Mouse (Mus musculus) ovary, postnatal 36 days (tissue): ENCODE data around the gene Fbp2.
"Not testable (repeated sequence)": the region's sequence is repeated elsewhere in the genome, so short reads cannot be mapped to it uniquely, and the experiment has no call there.

Source experiments
- DNase-seq: peaks from one replicate; pipeline ENCODE4 v3.0.0; 2022; ENCODE audit warnings: low spot score, mixed read lengths

Fbp2 gene

DNA sequence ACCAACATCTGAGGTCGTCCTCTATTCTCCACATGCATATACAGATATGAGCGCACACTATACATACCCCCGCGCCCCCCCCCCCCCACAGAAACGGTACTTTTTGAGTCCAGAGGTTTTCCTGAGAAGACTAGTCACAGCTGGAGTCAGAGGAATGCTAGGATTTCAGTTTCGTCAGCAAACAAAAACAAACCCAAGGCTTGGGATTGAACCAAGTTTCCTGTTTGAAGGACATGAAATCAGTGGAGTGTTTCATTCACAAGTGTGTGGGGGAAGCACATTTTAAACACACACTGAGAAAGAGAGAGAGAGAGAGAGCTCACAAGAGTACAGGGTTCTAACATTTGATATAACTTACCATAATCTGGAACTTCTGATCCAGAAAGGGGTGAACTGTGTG is 5.5 kb upstream of the Fbp2 start:
- no peak for DNase-seq

DNA sequence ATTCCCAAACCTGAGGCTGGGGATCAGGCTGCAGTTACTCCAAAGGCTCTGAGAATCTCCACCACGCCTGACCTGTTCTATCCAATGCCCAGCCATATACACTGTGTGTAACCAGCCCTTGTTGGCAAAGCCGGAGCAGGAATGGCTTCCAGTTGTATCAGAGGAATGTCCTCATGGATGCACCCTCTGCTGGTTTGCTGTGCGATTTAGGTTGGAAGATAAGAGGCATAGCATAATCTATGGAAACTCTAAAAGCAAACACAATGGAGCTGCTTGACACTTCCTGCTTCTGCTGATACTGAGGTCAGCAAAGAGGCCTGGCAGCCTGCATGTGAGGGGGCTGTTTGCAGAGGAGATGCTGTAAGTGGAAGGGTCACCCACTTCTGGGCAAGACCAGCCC is 4.7 kb upstream of the Fbp2 start:
- no peak for DNase-seq

DNA sequence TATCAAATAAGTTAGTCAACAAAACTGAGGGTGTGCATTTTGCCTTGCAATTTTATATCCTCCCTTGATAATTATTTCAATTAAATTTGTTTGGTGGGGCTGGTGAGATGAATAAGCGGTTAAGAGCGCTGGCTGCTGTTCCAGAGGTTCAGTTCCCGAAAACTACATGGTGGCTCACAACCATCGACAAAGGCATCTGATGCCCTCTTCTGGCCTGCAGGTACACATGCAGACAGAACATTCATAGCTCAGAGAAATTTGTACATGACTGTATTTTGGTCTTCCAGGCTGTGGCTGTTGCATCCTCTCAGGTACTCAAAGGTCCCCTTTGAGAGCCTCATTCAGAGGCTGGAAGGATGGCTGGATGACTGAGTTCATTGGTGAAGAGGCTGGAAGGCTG is 1.8 kb upstream of the Fbp2 start:
- no peak for DNase-seq

DNA sequence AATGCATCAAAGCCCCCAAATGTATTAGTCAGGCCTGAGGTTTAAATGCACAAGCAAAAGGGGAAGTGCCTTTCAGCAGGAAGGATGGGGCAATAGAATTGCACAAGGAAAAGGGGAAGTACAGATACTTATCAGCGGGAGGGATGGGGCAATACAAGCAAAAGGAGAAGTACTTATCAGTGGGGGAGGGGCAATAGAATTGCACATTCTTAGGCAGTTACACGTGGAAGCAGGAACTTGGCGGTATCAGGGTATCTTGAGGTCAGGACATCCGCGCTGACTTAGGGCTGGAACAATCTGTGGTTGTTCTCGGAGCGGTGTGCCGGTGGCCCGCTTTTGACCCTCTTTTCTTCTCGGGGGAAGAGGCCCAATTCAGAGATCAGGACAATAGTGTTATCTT is 1.0 kb upstream of the Fbp2 start:
- DNase-seq: not testable (repeated sequence)

DNA sequence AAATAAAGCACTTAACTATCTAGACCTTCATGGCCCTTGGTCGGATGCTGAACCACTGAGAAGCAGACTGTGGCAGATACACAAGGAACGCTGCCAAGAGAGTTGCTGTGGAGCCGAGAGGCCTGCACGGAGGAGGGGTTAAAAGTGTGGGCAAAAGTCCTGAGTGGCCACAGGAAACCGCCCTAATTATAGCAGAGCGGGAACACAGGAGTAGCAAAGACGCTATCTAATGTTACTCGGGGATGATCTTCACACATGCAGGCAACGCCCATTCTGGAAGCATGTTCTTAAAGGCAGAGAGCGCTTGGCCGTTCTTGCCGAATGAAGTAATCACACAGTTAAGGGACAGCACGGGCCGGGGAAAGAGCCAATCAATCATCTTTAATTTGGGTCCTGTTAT is 1.4 kb downstream of the Fbp2 start:
- DNase-seq: no peak

DNA sequence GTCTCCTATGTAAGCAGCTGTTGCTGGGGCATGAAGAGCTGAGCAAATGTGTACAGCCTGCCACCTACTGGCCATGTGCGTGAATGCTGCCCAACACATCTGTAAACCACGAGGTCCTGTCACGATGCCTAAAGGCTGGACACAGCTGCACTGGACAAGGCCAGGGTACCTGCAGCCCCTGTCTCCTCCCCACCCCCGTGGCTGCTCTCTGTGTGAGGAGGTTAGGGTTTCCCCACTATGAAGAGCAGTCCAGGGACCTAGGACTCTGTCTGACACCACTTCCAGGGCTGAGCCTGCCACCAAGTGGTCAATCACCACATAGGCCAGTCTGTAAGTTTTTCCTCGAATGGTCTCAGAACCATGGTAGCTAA is 1.9 kb downstream of the Fbp2 start:
- peak; percentile 77 for DNase-seq

DNA sequence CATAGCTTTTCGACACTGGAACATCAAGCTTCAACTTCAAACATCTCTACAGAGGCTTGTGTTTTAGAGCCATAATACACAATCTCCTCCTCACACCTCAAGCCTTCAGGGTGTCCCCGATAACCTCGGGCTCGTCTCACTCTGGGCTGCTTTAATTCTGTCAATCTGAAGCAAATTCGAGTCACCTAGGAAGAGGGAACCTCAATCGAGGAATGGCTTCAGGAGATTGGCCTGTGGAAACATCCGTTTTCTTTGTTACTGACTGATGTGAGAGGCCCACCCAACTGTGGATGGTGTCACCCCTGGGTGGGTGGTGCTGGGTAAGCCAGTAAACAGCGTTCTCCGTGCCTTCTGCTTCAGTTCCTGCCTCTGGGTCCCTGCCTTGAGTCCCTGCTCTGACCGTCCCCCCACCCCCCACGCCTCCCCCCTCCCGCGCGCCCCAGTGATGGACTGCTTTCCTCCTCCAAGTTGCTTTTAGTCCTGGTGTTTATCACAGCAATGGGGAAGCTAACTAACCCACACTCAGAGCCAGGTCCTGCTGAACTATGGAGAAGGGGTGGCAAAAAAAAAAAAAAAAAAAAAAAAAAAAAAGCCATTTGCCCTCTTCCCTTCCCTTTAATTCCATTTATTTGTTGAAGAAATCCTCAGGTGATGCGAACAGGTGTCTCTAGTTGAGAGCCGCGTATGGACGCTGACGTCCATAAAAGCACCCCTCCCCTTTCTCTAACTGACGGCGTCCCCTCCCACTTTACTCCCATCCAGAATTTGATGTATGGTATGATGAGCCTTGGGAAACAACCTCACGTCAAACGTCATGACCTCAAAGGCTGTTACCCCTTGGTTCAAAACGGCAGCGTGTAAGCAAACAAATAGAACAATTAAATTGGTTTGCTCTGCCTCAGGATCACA is 2.6 kb downstream of the Fbp2 start:
- DNase-seq: no peak

DNA sequence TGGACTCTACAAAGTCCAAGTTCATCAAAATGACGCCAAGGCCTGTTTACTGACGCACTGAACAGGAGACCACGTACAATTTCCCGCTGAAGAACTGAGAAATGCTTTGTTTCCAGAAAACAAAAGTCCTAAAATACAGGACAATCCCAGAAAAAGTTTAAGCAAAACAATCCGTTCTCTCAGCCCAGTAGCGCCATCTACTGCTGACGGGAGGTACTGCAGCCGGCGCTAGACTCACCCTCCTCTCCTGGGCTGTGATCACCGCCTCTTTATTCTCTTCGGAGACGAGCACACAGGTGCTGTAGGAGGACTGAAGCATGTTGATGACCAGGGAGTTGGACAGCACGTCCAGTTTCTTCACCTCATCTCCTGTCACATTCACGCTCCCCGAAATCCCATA is 3.6 kb downstream of the Fbp2 start:
- peak; percentile 76 for DNase-seq

DNA sequence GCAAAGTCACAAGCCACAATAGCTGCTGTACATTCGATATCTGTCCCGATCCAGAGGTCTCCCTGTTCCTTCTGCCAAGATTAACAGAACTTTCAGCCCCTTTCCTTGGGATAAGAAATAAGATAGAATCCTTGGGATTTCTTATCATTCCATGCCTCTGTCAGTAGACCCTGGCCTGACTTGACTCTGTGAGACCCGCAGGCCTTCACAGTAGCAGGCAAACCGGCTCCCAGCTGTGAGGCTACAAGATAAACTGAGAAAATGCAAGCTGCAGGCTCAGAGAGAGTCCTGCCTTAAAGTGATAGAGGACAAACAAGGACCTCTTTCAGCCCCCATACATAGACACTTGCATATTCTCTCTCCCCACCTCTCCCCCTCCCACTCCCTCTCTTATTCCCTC is 24.9 kb downstream of the Fbp2 start:
- DNase-seq: peak; percentile 25

DNA sequence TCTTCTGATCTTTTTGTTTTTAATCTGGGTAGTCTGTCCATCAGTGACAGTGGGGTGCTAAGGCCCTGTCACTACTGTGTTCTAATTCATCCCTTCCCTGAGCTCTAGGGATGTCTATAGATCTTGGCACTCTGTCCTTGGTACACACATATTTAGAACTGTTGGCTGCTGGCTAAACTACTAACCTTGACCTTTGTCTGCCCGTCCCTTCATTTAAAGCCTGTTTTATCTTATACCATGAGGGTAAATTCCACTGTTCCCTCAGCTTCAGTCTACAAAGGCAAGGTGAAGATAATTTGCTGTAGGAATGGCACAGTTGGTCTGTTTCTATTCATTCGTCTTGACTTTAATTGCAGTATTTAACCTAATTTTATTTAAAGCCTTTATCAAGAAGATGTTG is 26.0 kb downstream of the Fbp2 start:
- DNase-seq: no peak

DNA sequence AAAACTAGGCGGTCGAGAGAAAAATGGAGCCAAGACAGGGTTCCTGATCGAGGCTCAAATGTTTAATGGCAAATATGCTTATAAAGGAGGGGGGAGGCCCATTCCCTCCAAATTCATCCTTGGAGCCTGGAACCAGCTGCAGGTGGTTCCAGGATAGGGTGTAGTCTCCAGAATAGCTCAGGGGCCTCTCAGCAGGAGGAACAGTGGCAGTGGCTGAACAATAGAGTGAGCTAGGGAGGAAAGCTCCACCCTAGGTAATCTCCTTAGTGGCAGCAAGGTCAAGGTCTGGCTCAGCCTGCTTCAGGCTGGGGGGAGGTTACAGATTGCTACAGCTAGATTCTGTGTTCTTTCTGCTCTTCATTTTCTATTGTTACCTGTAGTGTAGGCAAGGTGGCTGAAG is 42.5 kb downstream of the Fbp2 start:
- not testable (repeated sequence) for DNase-seq

DNA sequence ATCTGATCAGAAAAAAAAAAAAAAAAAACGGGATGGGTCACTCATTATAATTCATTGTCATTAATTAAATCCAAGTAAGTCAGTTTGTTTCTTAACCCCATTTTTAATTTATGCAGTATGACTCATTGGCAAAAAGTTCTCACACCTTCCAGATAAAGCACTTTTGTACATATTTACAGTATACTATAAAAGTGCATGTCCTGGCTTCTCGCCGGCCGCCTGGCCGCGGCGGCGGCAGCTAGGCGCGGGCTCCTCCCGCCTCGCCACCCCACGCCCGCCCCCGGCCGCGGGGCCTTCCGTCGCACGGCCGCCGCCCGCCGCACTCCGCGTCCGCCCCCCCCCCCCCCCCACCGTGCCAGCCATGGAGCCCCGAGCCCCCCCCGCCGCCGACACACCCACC is 45.5 kb downstream of the Fbp2 start:
- DNase-seq: no peak

DNA sequence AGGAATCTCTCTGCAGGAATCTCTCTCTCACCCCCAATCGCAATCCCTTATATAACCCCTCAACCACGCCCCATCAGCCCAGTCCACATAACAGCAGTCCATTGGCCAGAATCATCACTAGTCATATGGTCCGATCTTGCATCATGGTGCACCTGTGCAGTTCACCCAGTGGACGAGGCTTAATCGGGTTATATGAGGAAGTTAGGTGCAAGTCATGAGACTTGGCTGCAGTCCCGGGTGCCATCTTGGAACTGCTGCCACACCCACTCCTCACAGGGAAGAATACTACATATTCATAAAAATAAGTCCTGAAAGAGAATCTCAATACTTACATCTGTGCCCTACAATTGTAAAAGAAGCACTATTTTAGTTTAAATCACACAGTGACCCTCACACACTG is 50.2 kb downstream of the Fbp2 start:
- not testable (repeated sequence) for DNase-seq
